Mouse (Mus musculus): ENCODE data around the gene Plin5. TPM values are rescaled to one million over a fixed set of nuclear protein-coding genes. Genes with fewer than 3 reads are reported as not detected.
"Not testable (repeated sequence)": the region's sequence is repeated elsewhere in the genome, so short reads cannot be mapped to it uniquely, and the experiment has no call there.

Plin5 gene
- polyA plus RNA-seq, 2 experiments = 0.10 TPM; not detected in 1

DNA sequence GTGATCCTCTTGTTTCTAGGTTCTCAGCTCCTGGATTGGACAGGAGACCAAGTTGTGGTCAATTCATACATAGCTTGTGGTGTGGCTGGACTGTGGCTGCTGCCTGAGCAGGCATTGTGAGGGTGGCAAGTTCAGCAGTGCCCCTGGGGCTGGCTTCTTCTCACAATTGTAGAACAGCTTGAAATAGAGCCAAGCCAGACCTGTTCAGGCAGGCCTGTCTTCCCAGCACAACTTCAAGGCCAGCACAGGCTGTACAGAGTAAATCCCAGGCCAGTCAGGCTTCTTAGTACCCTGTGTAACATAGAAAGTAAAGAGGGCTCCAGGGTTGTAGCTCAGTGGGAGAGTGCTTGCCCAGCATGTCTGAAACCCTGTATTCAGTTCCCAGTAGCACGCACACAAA is 24.6 kb downstream of the Plin5 start:
- peak; percentile 23 for DNase-seq (ENCODE audit: low spot score)

DNA sequence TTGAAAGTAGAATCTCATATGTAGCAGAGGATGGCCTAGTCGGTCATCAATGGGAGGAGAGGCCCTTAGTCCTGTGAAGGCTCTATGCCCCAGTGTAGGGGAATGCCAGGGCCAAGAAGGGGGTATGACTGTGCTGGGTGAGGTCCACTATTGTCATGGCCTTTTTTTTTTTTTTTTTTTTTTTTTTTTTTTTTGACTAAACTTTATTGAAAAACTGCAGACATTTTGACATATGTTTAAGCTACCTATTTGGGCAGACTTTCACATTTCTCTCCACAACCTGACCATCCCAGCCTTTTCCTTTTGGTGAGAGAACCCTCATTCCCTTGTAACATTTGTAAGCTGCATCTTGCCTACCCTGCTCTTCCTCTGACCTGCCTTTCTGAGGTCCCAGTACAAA is 25.1 kb downstream of the Plin5 start:
- Histone ChIP-seq H3K36me3 (ENCODE audit: control insufficient read depth, insufficient read depth, low read length) (peaks cover 70% of the 10 kb centered on the region), H3K9ac (ENCODE audit: low read depth, low read length, severe bottlenecking) (no peak overlapping the region), H3K27ac (replicated peaks; ENCODE audit: low read depth, low read length) (no peak overlapping the region), H3K4me1 (ENCODE audit: control insufficient read depth, insufficient read depth, low read length) (no peaks in the 10 kb centered on the region), H3K27me3 (ENCODE audit: control insufficient read depth, insufficient read depth, low read length) (no peaks in the 10 kb centered on the region), H3K4me3 (replicated peaks; ENCODE audit: low read length) (no peak overlapping the region), H3K4me2 (replicated peaks; ENCODE audit: low read depth, low read length, severe bottlenecking) (no peak overlapping the region), H3K9me3 (ENCODE audit: control insufficient read depth, low read length) (no peaks in the 10 kb centered on the region)
- DNase-seq (ENCODE audit: low spot score) = no peak
- TF ChIP-seq POLR2A (IDR thresholded peaks at IDR 0.05; ENCODE audit: borderline replicate concordance, extremely low read depth, insufficient read depth, insufficient read length) = no peak
- WGBS = 92% methylated on average over 1 of the region's 1 CpGs
- no peak for ATAC-seq (ENCODE audit: low FRiP score, low read depth)

More for the DNA sequence above, 24.6 kb downstream of the Plin5 start:
- Histone ChIP-seq H3K9ac (ENCODE audit: low read depth, low read length, severe bottlenecking) (no peak overlapping the region), H3K4me1 (ENCODE audit: control insufficient read depth, insufficient read depth, low read length) (no peaks in the 10 kb centered on the region), H3K36me3 (ENCODE audit: control insufficient read depth, insufficient read depth, low read length) (peaks cover 70% of the 10 kb centered on the region), H3K27ac (replicated peaks; ENCODE audit: low read depth, low read length) (no peak overlapping the region), H3K9me3 (ENCODE audit: control insufficient read depth, low read length) (no peaks in the 10 kb centered on the region), H3K4me2 (replicated peaks; ENCODE audit: low read depth, low read length, severe bottlenecking) (no peak overlapping the region), H3K4me3 (replicated peaks; ENCODE audit: low read length) (no peak overlapping the region), H3K27me3 (ENCODE audit: control insufficient read depth, insufficient read depth, low read length) (no peaks in the 10 kb centered on the region)
- ATAC-seq (ENCODE audit: low FRiP score, low read depth) = no peak
- TF ChIP-seq POLR2A (IDR thresholded peaks at IDR 0.05; ENCODE audit: borderline replicate concordance, extremely low read depth, insufficient read depth, insufficient read length) = no peak
- WGBS = 69% methylated on average over 1 of the region's 1 CpGs

DNA sequence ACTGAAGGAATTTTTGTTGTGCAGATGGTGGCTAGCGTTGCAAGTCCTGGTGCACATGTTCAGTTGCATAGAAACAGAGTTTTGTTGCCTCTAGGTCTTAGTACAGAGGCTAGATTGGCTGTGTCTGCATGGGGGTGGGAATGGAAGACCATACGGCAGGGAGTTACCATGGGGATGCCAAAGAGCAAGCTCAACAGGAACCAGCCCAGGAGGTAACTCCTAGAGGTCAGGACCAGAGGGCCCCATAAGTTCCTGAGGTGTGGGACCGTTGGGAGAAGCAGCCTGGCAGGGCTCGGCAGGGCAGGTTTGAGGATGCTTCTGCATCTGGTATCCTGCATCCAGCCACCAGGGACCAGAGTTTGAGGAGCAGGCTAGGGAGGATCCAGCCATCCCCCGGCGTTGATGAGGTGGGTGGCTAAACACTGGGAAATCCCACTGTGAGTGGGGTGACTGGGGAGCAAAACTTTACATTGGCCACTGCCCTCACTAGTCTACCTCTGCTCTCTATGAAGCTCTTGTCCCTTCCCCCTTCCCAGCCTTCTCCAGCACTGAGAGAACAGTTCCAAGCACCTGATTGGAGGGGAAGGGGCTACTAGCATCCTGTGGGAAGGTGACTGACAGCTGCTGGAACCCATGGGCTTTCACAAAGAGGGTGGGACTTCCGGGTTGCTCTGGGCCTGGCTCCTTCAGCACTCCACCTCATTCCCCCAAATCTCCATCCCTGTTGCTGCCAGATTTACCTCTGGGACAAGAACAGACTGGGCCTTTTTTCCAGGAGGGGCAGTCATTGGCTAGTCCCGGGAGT is 36.4 kb downstream of the Plin5 start:
- H3K4me3 ChIP-seq (replicated peaks; ENCODE audit: low read length) = peak overlapping the region; percentile 92
- WGBS = 9% methylated on average over 8 of the region's 8 CpGs
- no peaks in the 10 kb centered on the region for H3K9me3 ChIP-seq (ENCODE audit: control insufficient read depth, low read length)
- peaks cover 28% of the 10 kb centered on the region for H3K36me3 ChIP-seq (ENCODE audit: control insufficient read depth, insufficient read depth, low read length)
- TF ChIP-seq POLR2A (IDR thresholded peaks at IDR 0.05; ENCODE audit: borderline replicate concordance, extremely low read depth, insufficient read depth, insufficient read length) = no peak
- peak; percentile 84 for DNase-seq (ENCODE audit: low spot score)
- H3K9ac ChIP-seq (ENCODE audit: low read depth, low read length, severe bottlenecking) = peak overlapping the region; percentile 74
- H3K27me3 ChIP-seq (ENCODE audit: control insufficient read depth, insufficient read depth, low read length) = no peaks in the 10 kb centered on the region
- peaks cover 18% of the 10 kb centered on the region for H3K4me1 ChIP-seq (ENCODE audit: control insufficient read depth, insufficient read depth, low read length)
- peak overlapping the region; percentile 85 for H3K4me2 ChIP-seq (replicated peaks; ENCODE audit: low read depth, low read length, severe bottlenecking)
- no peak overlapping the region for H3K27ac ChIP-seq (replicated peaks; ENCODE audit: low read depth, low read length)
- peak; percentile 28 for ATAC-seq (ENCODE audit: low FRiP score, low read depth)

DNA sequence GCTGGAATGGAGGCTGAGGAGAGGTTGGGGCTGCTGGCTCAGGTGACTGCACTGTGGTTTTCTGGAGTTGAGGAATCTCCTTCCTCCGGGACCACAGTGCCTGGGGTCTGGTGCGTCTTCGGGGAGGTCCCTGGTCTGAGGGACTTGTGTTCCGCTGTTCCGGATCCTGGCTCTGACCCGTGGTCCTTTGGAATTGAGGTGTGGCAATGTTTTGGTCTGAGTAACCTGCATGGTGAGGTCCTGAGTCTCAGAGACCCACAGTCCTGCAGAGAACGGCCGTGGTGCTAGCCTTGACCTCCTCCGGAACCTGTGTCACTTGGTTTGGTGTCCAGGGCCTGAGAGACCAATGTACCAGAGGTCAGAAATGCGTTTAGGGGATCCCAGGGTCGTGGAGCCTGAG is 37.5 kb downstream of the Plin5 start:
- ATAC-seq (ENCODE audit: low FRiP score, low read depth) = no peak
- WGBS = 2% methylated on average over 11 of the region's 11 CpGs
- 0 out of 2 replicates have a peak overlapping the region, but pooled peaks have one; percentile 48 for H3K27ac ChIP-seq (replicated peaks; ENCODE audit: low read depth, low read length)

DNA sequence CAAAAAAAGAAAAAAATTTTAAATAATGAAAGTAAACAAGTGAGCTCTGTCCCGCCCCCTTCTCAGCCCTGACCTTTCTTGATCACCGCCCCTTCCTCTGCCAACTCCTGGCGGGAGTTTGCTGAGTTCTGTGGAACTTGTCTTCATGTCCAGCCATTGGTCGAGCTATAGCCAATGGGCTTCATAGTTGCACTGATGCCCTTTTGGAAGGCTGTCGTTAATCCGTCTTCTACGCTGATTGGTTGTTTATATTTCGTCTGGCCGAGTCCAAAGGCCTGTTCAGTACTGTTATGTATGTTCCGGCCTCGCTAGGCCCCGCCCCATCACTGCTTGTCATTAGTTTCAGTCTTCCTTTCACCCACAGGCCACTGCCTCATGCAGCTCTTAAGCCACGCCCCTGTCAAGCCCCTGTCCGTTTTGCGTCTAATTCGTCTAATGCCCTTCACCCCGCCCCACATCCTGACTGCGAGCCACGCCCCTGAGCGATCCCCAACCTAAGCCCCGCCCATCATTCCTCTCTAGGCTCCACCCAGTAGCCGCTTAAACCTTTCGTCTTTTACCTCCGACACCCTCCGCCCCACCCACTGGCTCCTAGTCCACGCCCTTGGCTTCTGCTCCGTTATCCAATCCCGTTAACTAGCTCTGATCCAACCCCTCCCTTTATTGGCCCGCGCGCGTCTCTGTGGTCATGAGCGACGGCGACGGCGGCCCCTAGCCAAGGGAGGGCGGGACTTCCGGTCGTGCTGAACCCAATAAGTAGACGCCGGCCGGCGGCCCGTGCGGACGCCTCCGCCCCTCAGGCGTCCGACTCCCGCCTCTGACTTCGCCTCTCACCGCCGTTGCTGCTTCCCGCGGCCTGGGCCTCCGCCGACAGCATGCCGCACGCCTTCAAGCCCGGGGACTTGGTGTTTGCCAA is 38.3 kb downstream of the Plin5 start, which contains the start of gene Hdgfl2:
Gene Hdgfl2 (plus strand): TSS at position 755 of the 916 bp plus-strand sequence.
- Histone ChIP-seq H3K27me3 (ENCODE audit: control insufficient read depth, insufficient read depth, low read length) (no peaks in the 10 kb centered on the region), H3K27ac (replicated peaks; ENCODE audit: low read depth, low read length) (peak within 1 kb of the TSS; percentile 48; the same call in 1 of the 2 replicates), H3K9ac (ENCODE audit: low read depth, low read length, severe bottlenecking) (peak within 1 kb of the TSS; percentile 74), H3K36me3 (ENCODE audit: control insufficient read depth, insufficient read depth, low read length) (peaks cover 22% of the 10 kb centered on the region), H3K4me3 (replicated peaks; ENCODE audit: low read length) (peak within 1 kb of the TSS; percentile 92), H3K4me1 (ENCODE audit: control insufficient read depth, insufficient read depth, low read length) (peaks cover 26% of the 10 kb centered on the region), H3K4me2 (replicated peaks; ENCODE audit: low read depth, low read length, severe bottlenecking) (peak within 1 kb of the TSS; percentile 85), H3K9me3 (ENCODE audit: control insufficient read depth, low read length) (no peaks in the 10 kb centered on the region)
- ATAC-seq (ENCODE audit: low FRiP score, low read depth) = peak; percentile 93
- peak; percentile 100 for DNase-seq (ENCODE audit: low spot score)
- WGBS = under 1% methylated on average over 61 of the region's 61 CpGs
- peak; percentile 75; the same call in 1 of the 2 replicates for TF ChIP-seq POLR2A (IDR thresholded peaks at IDR 0.05; ENCODE audit: borderline replicate concordance, extremely low read depth, insufficient read depth, insufficient read length)

More for the DNA sequence above, 37.5 kb downstream of the Plin5 start:
- no peak for DNase-seq (ENCODE audit: low spot score)
- Histone ChIP-seq H3K4me1 (ENCODE audit: control insufficient read depth, insufficient read depth, low read length) (peaks cover 25% of the 10 kb centered on the region), H3K4me2 (replicated peaks; ENCODE audit: low read depth, low read length, severe bottlenecking) (peak overlapping the region; percentile 85), H3K36me3 (ENCODE audit: control insufficient read depth, insufficient read depth, low read length) (peaks cover 22% of the 10 kb centered on the region), H3K9ac (ENCODE audit: low read depth, low read length, severe bottlenecking) (peak overlapping the region; percentile 74), H3K27me3 (ENCODE audit: control insufficient read depth, insufficient read depth, low read length) (no peaks in the 10 kb centered on the region), H3K4me3 (replicated peaks; ENCODE audit: low read length) (peak overlapping the region; percentile 92), H3K9me3 (ENCODE audit: control insufficient read depth, low read length) (no peaks in the 10 kb centered on the region)
- no peak for TF ChIP-seq POLR2A (IDR thresholded peaks at IDR 0.05; ENCODE audit: borderline replicate concordance, extremely low read depth, insufficient read depth, insufficient read length)

DNA sequence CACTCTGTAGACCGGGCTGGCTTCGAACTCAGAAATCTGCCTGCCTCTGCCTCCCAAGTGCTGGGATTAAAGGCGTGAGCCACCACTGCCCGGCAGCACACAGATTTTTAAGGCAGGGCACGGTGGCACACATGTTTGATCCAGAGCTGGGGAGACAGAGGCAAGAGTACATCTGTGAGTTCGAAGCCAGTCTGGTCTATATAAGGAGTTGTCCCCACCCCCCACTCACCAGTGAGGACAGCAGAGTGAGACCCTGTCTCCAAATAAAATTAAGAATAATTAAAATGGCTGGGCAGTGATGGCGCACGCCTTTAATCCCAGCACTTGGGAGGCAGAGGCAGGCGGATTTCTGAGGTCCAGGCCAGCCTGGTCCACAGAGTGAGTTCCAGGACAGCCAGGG is 39.0 kb downstream of the Plin5 start:
- not testable (repeated sequence) for ATAC-seq (ENCODE audit: low FRiP score, low read depth); H3K9ac ChIP-seq (ENCODE audit: low read depth, low read length, severe bottlenecking); H3K27me3 ChIP-seq (ENCODE audit: control insufficient read depth, insufficient read depth, low read length); H3K9me3 ChIP-seq (ENCODE audit: control insufficient read depth, low read length); DNase-seq (ENCODE audit: low spot score)
- Histone ChIP-seq H3K4me3 (replicated peaks; ENCODE audit: low read length) (peak overlapping the region; percentile 92), H3K4me1 (ENCODE audit: control insufficient read depth, insufficient read depth, low read length) (peaks cover 31% of the 10 kb centered on the region), H3K27ac (replicated peaks; ENCODE audit: low read depth, low read length) (0 out of 2 replicates have a peak overlapping the region, but pooled peaks have one; percentile 19), H3K4me2 (replicated peaks; ENCODE audit: low read depth, low read length, severe bottlenecking) (peak overlapping the region; percentile 40; the same call in 1 of the 2 replicates), H3K36me3 (ENCODE audit: control insufficient read depth, insufficient read depth, low read length) (peaks cover 18% of the 10 kb centered on the region)
- 71% methylated on average over 9 of the region's 9 CpGs for WGBS
